Mouse (Mus musculus) spleen, adult 2 months (tissue): ENCODE measurements at regions not wholly inside any gene's neighbourhood (a gene's known extent, or its start where the extent isn't known, plus 50 kb on each side); places are given as distances from the start of the nearest gene placed in this dataset.

Experiments
- CTCF ChIP-seq: fragments of 200-500 bp; IDR thresholded peaks from 2 replicates; pipeline ENCODE4 v1.5.1; 2011; ENCODE audit warnings: mild to moderate bottlenecking, inconsistent platforms; ENCODE audit not compliant: insufficient read depth, insufficient read length, insufficient replicate concordance; ENCODE audit errors: extremely low read depth
- POLR2A ChIP-seq: fragments of 200-500 bp; IDR thresholded peaks from 2 replicates; pipeline ENCODE4 v1.6.1; 2011; ENCODE audit warnings: low read depth, low read length, inconsistent platforms

DNA sequence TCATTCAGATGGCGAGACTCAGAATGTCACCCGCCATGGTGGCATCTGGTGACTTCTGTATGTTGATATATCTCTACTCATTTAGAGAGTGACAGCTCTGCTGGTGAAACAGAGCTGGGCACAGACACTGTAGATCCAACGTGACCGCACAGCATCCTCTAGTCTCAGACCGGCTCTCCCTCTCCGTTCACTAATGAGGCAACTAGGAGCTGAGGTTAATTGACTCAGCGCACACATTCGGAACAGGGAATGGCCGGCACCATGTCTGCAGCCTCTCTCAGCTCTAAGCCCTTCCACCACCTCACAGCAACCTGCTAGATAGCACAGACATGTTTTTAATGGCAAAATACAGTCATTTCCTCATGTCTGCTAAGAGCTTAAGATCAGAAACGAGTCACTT is 268.9 kb upstream of the Pabpc6 start:
- no peak for TF ChIP-seq POLR2A
- no peak for TF ChIP-seq CTCF
